ENCODE assay signal across 8 mouse cellular contexts in genomic region chr5:130255799-130256525, GRCm38 (mm10). TPM values are rescaled to one million over a fixed set of nuclear protein-coding genes. Genes with fewer than 3 reads are reported as not detected.
A peak's percentile ranks its signal among the peaks of the same experiment; 100 is the strongest.
DNase-seq lines count a peak whose midpoint lies in the region; ATAC-seq lines count a peak whose summit lies in the region.
"Not testable (repeated sequence)": the region's sequence is repeated elsewhere in the genome, so short reads cannot be mapped to it uniquely, and the experiment has no call there.

No protein-coding gene starts in this region.

- peak overlapping the region; percentile 77; the same call in 1 of the 2 replicates for H3K27ac ChIP-seq in embryonic facial prominence, embryonic 15.5 days (replicated peaks)
- peak overlapping the region; percentile 76; the same call in 1 of the 2 replicates for H3K27ac ChIP-seq in heart, embryonic 11.5 days (ENCODE audit: low read depth, low read length)
- H3K27ac ChIP-seq in intestine, embryonic 16.5 days (ENCODE audit: low read length): peak overlapping the region; percentile 80
- peak overlapping the region; percentile 72 for H3K27ac ChIP-seq in limb, embryonic 15.5 days
- peak overlapping the region; percentile 88 for H3K27ac ChIP-seq in midbrain, embryonic 10.5 days (replicated peaks)

- H3K4me3 ChIP-seq in embryonic facial prominence, embryonic 15.5 days (replicated peaks): peak overlapping the region; percentile 80
- H3K4me3 ChIP-seq in heart, embryonic 11.5 days (ENCODE audit: low read depth, low read length): peak overlapping the region; percentile 78
- H3K4me3 ChIP-seq in intestine, embryonic 16.5 days (ENCODE audit: low read length): peak overlapping the region; percentile 82
- H3K4me3 ChIP-seq in limb, embryonic 15.5 days: peak overlapping the region; percentile 69
- peak overlapping the region; percentile 78 for H3K4me3 ChIP-seq in midbrain, embryonic 10.5 days

- peaks cover 27% of the 10 kb centered on the region for H3K36me3 ChIP-seq in embryonic facial prominence, embryonic 15.5 days
- H3K36me3 ChIP-seq in heart, embryonic 11.5 days (ENCODE audit: control insufficient read depth, insufficient read depth, low read length); intestine, embryonic 16.5 days (ENCODE audit: control insufficient read depth, insufficient read depth, low read length): not testable (repeated sequence)
- H3K36me3 ChIP-seq in limb, embryonic 15.5 days: peaks cover 26% of the 10 kb centered on the region
- H3K36me3 ChIP-seq in midbrain, embryonic 10.5 days: peaks cover 42% of the 10 kb centered on the region

- 28% methylated on average over 20 of the region's 20 CpGs for WGBS in embryonic facial prominence, embryonic 15.5 days
- WGBS in heart, embryonic 11.5 days (ENCODE audit: insufficient replicate concordance): 27% methylated on average over 20 of the region's 20 CpGs
- WGBS in intestine, embryonic 16.5 days: 25% methylated on average over 20 of the region's 20 CpGs
- WGBS in limb, embryonic 15.5 days: 21% methylated on average over 20 of the region's 20 CpGs
- 35% methylated on average over 20 of the region's 20 CpGs for WGBS in midbrain, embryonic 10.5 days

- peaks cover 27% of the 10 kb centered on the region for H3K4me1 ChIP-seq in embryonic facial prominence, embryonic 15.5 days
- H3K4me1 ChIP-seq in heart, embryonic 11.5 days (ENCODE audit: control insufficient read depth, insufficient read depth, low read length); intestine, embryonic 16.5 days (ENCODE audit: control insufficient read depth, insufficient read depth, low read length): not testable (repeated sequence)
- peaks cover 22% of the 10 kb centered on the region; the same call in 1 of the 2 replicates for H3K4me1 ChIP-seq in limb, embryonic 15.5 days
- peaks cover 22% of the 10 kb centered on the region for H3K4me1 ChIP-seq in midbrain, embryonic 10.5 days

- peak overlapping the region; percentile 81 for H3K4me2 ChIP-seq in embryonic facial prominence, embryonic 15.5 days (replicated peaks)
- H3K4me2 ChIP-seq in heart, embryonic 11.5 days: peak overlapping the region; percentile 87
- H3K4me2 ChIP-seq in intestine, embryonic 16.5 days (ENCODE audit: low read depth, low read length): peak overlapping the region; percentile 85
- H3K4me2 ChIP-seq in limb, embryonic 15.5 days: peak overlapping the region; percentile 84

- not testable (repeated sequence) for H3K27me3 ChIP-seq in embryonic facial prominence, embryonic 15.5 days; heart, embryonic 11.5 days (ENCODE audit: control insufficient read depth, insufficient read depth, low read length); intestine, embryonic 16.5 days (replicated peaks; ENCODE audit: control insufficient read depth, insufficient read depth, low read length); limb, embryonic 15.5 days; midbrain, embryonic 10.5 days (ENCODE audit: low read depth, poor library complexity, severe bottlenecking)

- H3K9ac ChIP-seq in embryonic facial prominence, embryonic 15.5 days; limb, embryonic 15.5 days: not testable (repeated sequence)
- H3K9ac ChIP-seq in heart, embryonic 11.5 days (ENCODE audit: low read depth, low read length): peak overlapping the region; percentile 50; the same call in 1 of the 2 replicates
- H3K9ac ChIP-seq in intestine, embryonic 16.5 days (ENCODE audit: low read depth, low read length): peak overlapping the region; percentile 60; the same call in 1 of the 2 replicates

- DNase-seq in CD4-positive, CD25-positive, alpha-beta regulatory T cell, adult 2 months (ENCODE audit: low read depth, low spot score): peak; percentile 45
- peak; percentile 20 for DNase-seq in brain, adult 2 months (ENCODE audit: low read depth, low spot score)
- not testable (repeated sequence) for DNase-seq in midbrain, embryonic 10.5 days (ENCODE audit: low spot score)
- peak; percentile 21 for DNase-seq in spleen, adult 12 weeks (ENCODE audit: low spot score)

- H3K9me3 ChIP-seq in embryonic facial prominence, embryonic 15.5 days (replicated peaks); heart, embryonic 11.5 days (replicated peaks; ENCODE audit: control insufficient read depth, low read length); intestine, embryonic 16.5 days (ENCODE audit: control insufficient read depth, low read length); limb, embryonic 15.5 days; midbrain, embryonic 10.5 days (replicated peaks): not testable (repeated sequence)

- not testable (repeated sequence) for ATAC-seq in embryonic facial prominence, embryonic 15.5 days (ENCODE audit: insufficient number of reproducible peaks, low FRiP score, low TSS enrichment, low read depth); heart, embryonic 11.5 days (replicated peaks; ENCODE audit: insufficient number of reproducible peaks, low FRiP score, low TSS enrichment); limb, embryonic 15.5 days (ENCODE audit: insufficient number of reproducible peaks, low FRiP score, low TSS enrichment, low read depth)
- ATAC-seq in intestine, embryonic 16.5 days: peak; percentile 9

RNA-seq across cellular contexts. Expression of gene Tyw1, which starts 0.5 kb away (rescaled TPM):
- polyA plus RNA-seq in embryonic facial prominence, embryonic 15.5 days (2015; fragmentation: Nextera tagmentation; extraction: Ambion mirVana): 21.7 and 25.0 TPM in 2 replicates
- 17.8 and 20.3 TPM in 2 replicates for polyA plus RNA-seq in heart, embryonic 11.5 days (2014; fragmentation: Nextera tagmentation; extraction: Ambion mirVana)
- polyA plus RNA-seq in intestine, embryonic 16.5 days (2015; fragmentation: Nextera tagmentation; extraction: Ambion mirVana): 22.6 and 24.8 TPM in 2 replicates
- polyA plus RNA-seq in limb, embryonic 15.5 days (2015; fragmentation: Nextera tagmentation; extraction: Ambion mirVana): 23.1 and 25.1 TPM in 2 replicates
- 35.0 and 36.1 TPM in 2 replicates for polyA plus RNA-seq in midbrain, embryonic 10.5 days (2016; fragmentation: Nextera tagmentation; extraction: Ambion mirVana)

RNA-seq across cellular contexts. Expression of gene Sbds, which starts 0.6 kb away (rescaled TPM):
- 67.4 and 68.1 TPM in 2 replicates for polyA plus RNA-seq in embryonic facial prominence, embryonic 15.5 days (2015; fragmentation: Nextera tagmentation; extraction: Ambion mirVana)
- polyA plus RNA-seq in heart, embryonic 11.5 days (2014; fragmentation: Nextera tagmentation; extraction: Ambion mirVana): 58.2 and 61.1 TPM in 2 replicates
- polyA plus RNA-seq in intestine, embryonic 16.5 days (2015; fragmentation: Nextera tagmentation; extraction: Ambion mirVana): 78.1 and 83.6 TPM in 2 replicates
- 71.2 and 77.9 TPM in 2 replicates for polyA plus RNA-seq in limb, embryonic 15.5 days (2015; fragmentation: Nextera tagmentation; extraction: Ambion mirVana)
- polyA plus RNA-seq in midbrain, embryonic 10.5 days (2016; fragmentation: Nextera tagmentation; extraction: Ambion mirVana): 77.6 and 80.9 TPM in 2 replicates

RNA-seq across cellular contexts. Expression of gene Tmem248, which starts 39.1 kb away (rescaled TPM):
- 31.5 and 35.3 TPM in 2 replicates for polyA plus RNA-seq in embryonic facial prominence, embryonic 15.5 days (2015; fragmentation: Nextera tagmentation; extraction: Ambion mirVana)
- 32.1 and 33.8 TPM in 2 replicates for polyA plus RNA-seq in heart, embryonic 11.5 days (2014; fragmentation: Nextera tagmentation; extraction: Ambion mirVana)
- 27.3 and 28.6 TPM in 2 replicates for polyA plus RNA-seq in intestine, embryonic 16.5 days (2015; fragmentation: Nextera tagmentation; extraction: Ambion mirVana)
- polyA plus RNA-seq in limb, embryonic 15.5 days (2015; fragmentation: Nextera tagmentation; extraction: Ambion mirVana): 26.3 and 37.7 TPM in 2 replicates
- polyA plus RNA-seq in midbrain, embryonic 10.5 days (2016; fragmentation: Nextera tagmentation; extraction: Ambion mirVana): 37.0 and 37.5 TPM in 2 replicates
